Mouse (Mus musculus) embryo, embryonic 10.5 days (tissue): ENCODE measurements around the gene Ap4b1.

Experiments
- DNase-seq: peaks from one replicate; pipeline ENCODE4 v3.0.0-alpha.2; 2015; ENCODE audit warnings: low spot score

Ap4b1 gene

GRCm38 (mm10) chr3:103857036-103857805 lies 47.9 kb downstream of the Ap4b1 start:
- no peak for DNase-seq

GRCm38 (mm10) chr3:103857977-103858563 lies 48.8 kb downstream of the Ap4b1 start:
- no peak for DNase-seq

- DNase-seq: no peak
Measured at GRCm38 (mm10) chr3:103858881-103859801, 49.8 kb downstream of the Ap4b1 start, which contains the start of gene Ptpn22. Ptpn22 (plus strand) TSS chr3:103859795.

- no peak for DNase-seq
Measured at GRCm38 (mm10) chr3:103859851-103860391, 50.6 kb downstream of the Ap4b1 start.

- no peak for DNase-seq
Measured at GRCm38 (mm10) chr3:103862721-103863220, 53.5 kb downstream of the Ap4b1 start.

GRCm38 (mm10) chr3:103864200-103864599 lies 54.9 kb downstream of the Ap4b1 start:
- no peak for DNase-seq

- DNase-seq: no peak
Measured at GRCm38 (mm10) chr3:103867424-103867971, 58.2 kb downstream of the Ap4b1 start.

GRCm38 (mm10) chr3:103868008-103868407 lies 58.7 kb downstream of the Ap4b1 start:
- no peak for DNase-seq
